In genomic region chr10:127033301-127033741, GRCm38 (mm10) we compare ENCODE assay signal across 30 mouse cellular contexts. TPM values are rescaled to one million over a fixed set of nuclear protein-coding genes. Genes with fewer than 3 reads are reported as not detected.
DNase-seq lines count a peak whose midpoint lies in the region; ATAC-seq lines count a peak whose summit lies in the region.
"Had no signal": no experiment of that assay in that cellular context is flagged by ENCODE, and none has a peak within 500 bp of the region (broad histone marks: within the 10 kb centered on the region; RNA-seq: fewer than 3 reads in every experiment).

No protein-coding gene starts in this region.

- H3K4me2 ChIP-seq in midbrain, embryonic 11.5 days = no peak overlapping the region
- H3K4me2 ChIP-seq in midbrain, embryonic 16.5 days (ENCODE audit: low read length) = no peak overlapping the region
- H3K4me2 ChIP-seq in kidney, embryonic 16.5 days (replicated peaks; ENCODE audit: low read depth, low read length) = no peak overlapping the region
- H3K4me2 ChIP-seq: embryonic facial prominence, embryonic 13.5 days; forebrain, embryonic 15.5 days; intestine, embryonic 15.5 days; neural tube, embryonic 15.5 days; stomach, embryonic 15.5 days had no signal

- 81% methylated on average over 8 of the region's 8 CpGs for WGBS in midbrain, embryonic 11.5 days
- WGBS in midbrain, embryonic 16.5 days = 82% methylated on average over 8 of the region's 8 CpGs
- WGBS in kidney, embryonic 16.5 days = 84% methylated on average over 8 of the region's 8 CpGs

- no peak for ATAC-seq in midbrain, embryonic 11.5 days (ENCODE audit: low FRiP score)
- ATAC-seq in midbrain, embryonic 16.5 days = no peak
- peak; percentile 39 for ATAC-seq in kidney, embryonic 16.5 days (ENCODE audit: low FRiP score, low TSS enrichment)
- ATAC-seq: forebrain, embryonic 15.5 days; hindbrain, embryonic 16.5 days; intestine, embryonic 15.5 days had no signal

- H3K36me3 ChIP-seq in midbrain, embryonic 11.5 days (ENCODE audit: control insufficient read depth, insufficient read depth, low read length) = peaks cover 2% of the 10 kb centered on the region
- 0 out of 2 replicates have a peak, but pooled peaks cover 3% of the 10 kb centered on the region for H3K36me3 ChIP-seq in midbrain, embryonic 16.5 days (ENCODE audit: control insufficient read depth, insufficient read depth, low read length)
- H3K36me3 ChIP-seq in kidney, embryonic 16.5 days (ENCODE audit: insufficient read depth, low read length) = peaks cover 4% of the 10 kb centered on the region

- no peak overlapping the region for H3K9ac ChIP-seq in midbrain, embryonic 11.5 days (ENCODE audit: low read length)
- no peak overlapping the region for H3K9ac ChIP-seq in midbrain, embryonic 16.5 days (ENCODE audit: low read depth, low read length)
- no peak overlapping the region for H3K9ac ChIP-seq in kidney, embryonic 16.5 days (replicated peaks; ENCODE audit: low read length)
- H3K9ac ChIP-seq: embryonic facial prominence, embryonic 13.5 days; forebrain, embryonic 15.5 days; intestine, embryonic 15.5 days; liver, embryonic 14.5 days; neural tube, embryonic 15.5 days; stomach, embryonic 15.5 days had no signal

- H3K9me3 ChIP-seq in midbrain, embryonic 11.5 days (ENCODE audit: control insufficient read depth, low read length) = no peaks in the 10 kb centered on the region
- H3K9me3 ChIP-seq in midbrain, embryonic 16.5 days (replicated peaks; ENCODE audit: control insufficient read depth, low read length, poor library complexity, severe bottlenecking) = no peaks in the 10 kb centered on the region
- no peaks in the 10 kb centered on the region for H3K9me3 ChIP-seq in kidney, embryonic 16.5 days (ENCODE audit: low read length)
- H3K9me3 ChIP-seq: embryonic facial prominence, embryonic 13.5 days; forebrain, embryonic 10.5 days; forebrain, embryonic 15.5 days; intestine, embryonic 15.5 days; neural tube, embryonic 15.5 days; stomach, embryonic 15.5 days had no signal

- H3K4me1 ChIP-seq in midbrain, embryonic 11.5 days (ENCODE audit: control insufficient read depth, insufficient read depth, low read length) = peaks cover 4% of the 10 kb centered on the region; the same call in 1 of the 2 replicates
- peaks cover 3% of the 10 kb centered on the region for H3K4me1 ChIP-seq in midbrain, embryonic 16.5 days (ENCODE audit: control insufficient read depth, insufficient read depth, low read length)
- H3K4me1 ChIP-seq in kidney, embryonic 16.5 days (ENCODE audit: insufficient read depth, low read length) = peaks cover 6% of the 10 kb centered on the region; the same call in 1 of the 2 replicates

- peak; percentile 57 for DNase-seq in midbrain, embryonic 11.5 days (ENCODE audit: low spot score, missing footprints)
- DNase-seq in kidney, postnatal 36 days = peak; percentile 74 to 89
- DNase-seq in urinary bladder, adult 18-20 months (ENCODE audit: low spot score in 2 of 2) = no peak
- no peak for DNase-seq in heart, postnatal 36 days
- DNase-seq in gastrocnemius, postnatal 4 days (ENCODE audit: low spot score in 2 of 2) = no peak
- DNase-seq: adrenal gland, postnatal 25 days; cerebellum, adult 11-12 months; cerebellum, adult 9-11 months; heart, postnatal 14 days; lung, adult 2 months; lung, postnatal 10 days; midbrain, embryonic 14.5 days; right cerebral cortex, postnatal 25 days had no signal

- H3K27ac ChIP-seq in midbrain, embryonic 11.5 days (ENCODE audit: low read depth, low read length) = no peak overlapping the region
- H3K27ac ChIP-seq in midbrain, embryonic 16.5 days (ENCODE audit: low read length) = no peak overlapping the region
- peak overlapping the region; percentile 29; the same call in 1 of the 2 replicates for H3K27ac ChIP-seq in kidney, embryonic 16.5 days (ENCODE audit: low read length)
- H3K27ac ChIP-seq: embryonic facial prominence, embryonic 13.5 days; forebrain, embryonic 10.5 days; forebrain, embryonic 15.5 days; intestine, embryonic 15.5 days; liver, embryonic 14.5 days; macrophage; neural tube, embryonic 15.5 days; stomach, embryonic 15.5 days had no signal

- intact Hi-C loops in heart, postnatal 36 days (cut with DNase I) = no loop called here

- no peak overlapping the region for H3K4me3 ChIP-seq in midbrain, embryonic 11.5 days (ENCODE audit: low read depth, low read length)
- H3K4me3 ChIP-seq in midbrain, embryonic 16.5 days (ENCODE audit: low read depth, low read length) = no peak overlapping the region
- no peak overlapping the region for H3K4me3 ChIP-seq in kidney, embryonic 16.5 days (ENCODE audit: low read length)
- H3K4me3 ChIP-seq: embryonic facial prominence, embryonic 13.5 days; forebrain, embryonic 10.5 days; forebrain, embryonic 15.5 days; intestine, embryonic 15.5 days; neural tube, embryonic 15.5 days; stomach, embryonic 15.5 days had no signal

- no peaks in the 10 kb centered on the region for H3K27me3 ChIP-seq in midbrain, embryonic 11.5 days (ENCODE audit: control insufficient read depth, insufficient read depth, low read length)
- no peaks in the 10 kb centered on the region for H3K27me3 ChIP-seq in midbrain, embryonic 16.5 days (ENCODE audit: control insufficient read depth, insufficient read depth, low read depth, low read length)
- H3K27me3 ChIP-seq in kidney, embryonic 16.5 days (ENCODE audit: insufficient read depth, low read length) = no peaks in the 10 kb centered on the region
- H3K27me3 ChIP-seq: embryonic facial prominence, embryonic 13.5 days; forebrain, embryonic 15.5 days; intestine, embryonic 15.5 days; neural tube, embryonic 15.5 days; stomach, embryonic 15.5 days had no signal

RNA-seq across cellular contexts. Expression of gene Tsfm, which starts 2.7 kb away (rescaled TPM):
- polyA plus RNA-seq in midbrain, embryonic 11.5 days (2014; fragmentation: Nextera tagmentation; extraction: Ambion mirVana) = 80.7 and 86.0 TPM in 2 replicates
- polyA plus RNA-seq in midbrain, embryonic 16.5 days (2015; fragmentation: Nextera tagmentation; extraction: Ambion mirVana) = 61.4 and 67.7 TPM in 2 replicates
- polyA plus RNA-seq in kidney, embryonic 16.5 days (2015; fragmentation: Nextera tagmentation; extraction: Ambion mirVana) = 102 and 103 TPM in 2 replicates
- total RNA-seq in heart, postnatal 36 days (2021) = 10 to 100 TPM; 56.1 to 62.2 TPM
- 10 to 100 TPM; 29.2 to 38.5 TPM for total RNA-seq in gastrocnemius, postnatal 4 days (2021)

RNA-seq across cellular contexts. Expression of gene Mettl1, which starts 7.9 kb away (rescaled TPM):
- 36.5 and 37.4 TPM in 2 replicates for polyA plus RNA-seq in midbrain, embryonic 11.5 days (2014; fragmentation: Nextera tagmentation; extraction: Ambion mirVana)
- polyA plus RNA-seq in midbrain, embryonic 16.5 days (2015; fragmentation: Nextera tagmentation; extraction: Ambion mirVana) = 20.1 TPM in 2 replicates
- polyA plus RNA-seq in kidney, embryonic 16.5 days (2015; fragmentation: Nextera tagmentation; extraction: Ambion mirVana) = 52.8 and 58.2 TPM in 2 replicates
- 1 to 10 TPM; 7.7 to 7.9 TPM for total RNA-seq in heart, postnatal 36 days (2021)
- 10 to 100 TPM; 18.3 to 18.8 TPM for total RNA-seq in gastrocnemius, postnatal 4 days (2021)

RNA-seq across cellular contexts. Expression of gene Eef1akmt3, which starts 8.0 kb away (rescaled TPM):
- polyA plus RNA-seq in midbrain, embryonic 11.5 days (2014; fragmentation: Nextera tagmentation; extraction: Ambion mirVana) = 0.06 and 0.11 TPM in 2 replicates
- polyA plus RNA-seq in midbrain, embryonic 16.5 days (2015; fragmentation: Nextera tagmentation; extraction: Ambion mirVana) = 0.21 and 0.22 TPM in 2 replicates
- polyA plus RNA-seq in kidney, embryonic 16.5 days (2015; fragmentation: Nextera tagmentation; extraction: Ambion mirVana) = 0.76 and 0.94 TPM in 2 replicates
- not detected for total RNA-seq in heart, postnatal 36 days (2021)
- 1 to 10 TPM in 1 of 2 experiments, under 1 TPM in 1; 0.78 to 1.1 TPM for total RNA-seq in gastrocnemius, postnatal 4 days (2021)
- total RNA-seq: common myeloid progenitor, adult 5-6 weeks; gastrocnemius, adult 8-10 months; granulocyte monocyte progenitor cell, adult 5-6 weeks; left cerebral cortex, postnatal 36 days; megakaryocyte-erythroid progenitor cell, adult 5-6 weeks had no signal
- polyA plus RNA-seq: macrophage had no signal

RNA-seq across cellular contexts. Expression of gene Cyp27b1, which starts 14.7 kb away (rescaled TPM):
- not detected in 2 replicates for polyA plus RNA-seq in midbrain, embryonic 11.5 days (2014; fragmentation: Nextera tagmentation; extraction: Ambion mirVana)
- polyA plus RNA-seq in midbrain, embryonic 16.5 days (2015; fragmentation: Nextera tagmentation; extraction: Ambion mirVana) = 0.08 and 0.14 TPM in 2 replicates
- polyA plus RNA-seq in kidney, embryonic 16.5 days (2015; fragmentation: Nextera tagmentation; extraction: Ambion mirVana) = 32.6 and 53.8 TPM in 2 replicates
- total RNA-seq in heart, postnatal 36 days (2021) = under 1 TPM; 0.14 to 0.31 TPM
- under 1 TPM; 0.78 to 0.86 TPM for total RNA-seq in gastrocnemius, postnatal 4 days (2021)
- total RNA-seq: gastrocnemius, adult 8-10 months; megakaryocyte-erythroid progenitor cell, adult 5-6 weeks had no signal
- polyA plus RNA-seq: heart, embryonic 14.5 days; macrophage; midbrain, embryonic 14.5 days had no signal

RNA-seq across cellular contexts. Expression of gene March9, which starts 26.7 kb away (rescaled TPM):
- polyA plus RNA-seq in midbrain, embryonic 11.5 days (2014; fragmentation: Nextera tagmentation; extraction: Ambion mirVana) = 3.2 and 3.7 TPM in 2 replicates
- polyA plus RNA-seq in midbrain, embryonic 16.5 days (2015; fragmentation: Nextera tagmentation; extraction: Ambion mirVana) = 5.6 and 6.3 TPM in 2 replicates
- polyA plus RNA-seq in kidney, embryonic 16.5 days (2015; fragmentation: Nextera tagmentation; extraction: Ambion mirVana) = 1.2 and 1.4 TPM in 2 replicates
- total RNA-seq in heart, postnatal 36 days (2021) = 1 to 10 TPM; 2.3 to 2.9 TPM
- total RNA-seq in gastrocnemius, postnatal 4 days (2021) = 1 to 10 TPM; 1.6 to 1.7 TPM
- total RNA-seq: granulocyte monocyte progenitor cell, adult 5-6 weeks; megakaryocyte-erythroid progenitor cell, adult 5-6 weeks had no signal

Comparison
In these comparisons a context has a peak if more than half of its experiments do, and no peak if none do; other contexts are left out.
1. DNase-seq: peak in midbrain, embryonic 11.5 days (single experiment) and kidney, postnatal 36 days (2 of 2); none in urinary bladder, adult 18-20 months (0 of 2), heart, postnatal 36 days (0 of 2) and gastrocnemius, postnatal 4 days (0 of 2).